Mouse (Mus musculus): ENCODE measurements around the gene Nrros.
A peak's percentile ranks its signal among the peaks of the same experiment; 100 is the strongest.
"Not testable (repeated sequence)": the region's sequence is repeated elsewhere in the genome, so short reads cannot be mapped to it uniquely, and the experiment has no call there.

The Nrros gene

DNA sequence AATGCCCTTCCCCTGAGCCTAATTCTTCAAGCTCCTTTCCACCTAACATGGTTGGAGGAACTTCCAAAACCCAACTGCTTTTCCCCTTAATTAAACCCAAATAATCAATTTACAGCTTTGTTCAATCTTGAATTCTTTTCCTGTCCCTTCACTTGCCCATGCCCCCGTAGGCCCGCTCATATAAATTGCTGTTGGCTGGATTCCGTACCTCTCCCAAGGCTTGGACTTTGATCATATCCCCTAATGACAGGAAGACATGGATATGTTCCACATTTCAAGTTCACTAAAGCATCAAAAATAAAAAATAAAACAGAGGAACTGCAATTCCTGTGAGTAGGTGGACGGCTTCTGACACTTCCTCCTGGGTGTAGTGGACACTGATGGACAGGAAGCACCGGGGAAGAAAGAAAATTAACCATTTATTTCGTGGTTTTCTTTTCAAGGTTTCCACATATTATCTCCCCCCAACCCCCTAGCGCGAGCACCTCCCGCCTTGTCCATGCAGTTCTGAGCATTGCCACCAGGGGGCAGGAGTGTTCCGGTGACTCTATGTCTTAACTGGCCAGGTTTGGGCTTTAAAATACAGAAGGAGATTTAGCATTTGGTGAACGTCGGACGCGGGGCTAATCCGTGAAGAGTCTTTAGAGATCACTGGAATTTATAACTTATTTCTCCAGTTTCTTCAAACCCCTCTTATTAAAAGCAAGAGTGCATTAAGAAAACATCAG is 50.3 kb downstream of the Nrros start:
- DNase-seq (ENCODE audit: low read depth, low spot score): peak; percentile 64

DNA sequence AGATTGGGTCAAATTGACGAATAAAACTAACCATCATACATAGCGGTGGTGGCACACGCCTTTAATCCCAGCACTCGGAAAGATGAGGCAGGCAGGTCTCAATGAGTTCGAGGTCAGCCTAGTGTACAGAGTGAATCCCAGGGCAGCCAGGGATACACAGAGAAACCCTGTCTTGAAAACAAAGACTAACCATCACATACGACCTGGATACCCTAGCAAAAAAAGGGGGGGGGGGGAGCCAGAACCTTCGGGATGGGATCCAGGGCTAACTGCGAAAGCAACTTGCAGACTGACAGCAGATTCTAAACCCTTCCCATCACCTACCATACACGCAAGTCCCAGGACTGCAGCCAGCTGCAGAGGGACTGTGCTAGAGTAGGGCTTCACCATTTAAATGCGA is 51.0 kb downstream of the Nrros start:
- DNase-seq (ENCODE audit: low read depth, low spot score): no peak

DNA sequence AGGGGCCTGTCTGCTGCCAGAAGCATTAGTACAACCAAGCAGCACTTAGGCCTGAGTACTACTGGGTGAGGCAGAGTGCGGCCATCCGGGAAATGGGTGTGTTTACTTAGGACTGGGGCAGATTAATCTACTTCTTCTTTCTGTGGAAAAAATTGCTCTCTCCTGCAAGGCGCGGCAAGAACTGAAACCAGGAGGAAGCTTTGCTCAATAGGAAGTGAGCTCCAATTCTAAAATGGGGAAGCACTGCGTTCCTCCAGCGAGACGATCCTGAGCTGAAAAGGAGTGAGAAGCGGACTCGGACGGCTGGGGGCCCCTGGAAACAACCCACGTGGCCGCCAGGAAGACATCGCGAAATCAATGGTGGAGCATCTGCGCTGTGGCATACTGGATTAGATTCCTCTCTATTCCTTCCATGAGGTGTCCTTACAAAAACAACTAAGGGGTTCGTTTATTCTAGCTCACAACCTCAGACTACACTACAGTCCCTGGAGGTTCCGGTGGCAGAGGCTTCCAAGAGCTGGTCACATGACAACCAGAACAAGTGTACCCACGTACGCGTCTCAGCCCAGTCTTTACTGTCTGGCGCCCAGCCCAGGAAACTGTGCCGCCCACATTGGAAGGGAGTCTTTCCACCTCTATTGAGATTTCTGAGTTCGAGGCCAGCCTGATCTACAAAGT is 51.7 kb downstream of the Nrros start:
- no peak for DNase-seq (ENCODE audit: low read depth, low spot score)

DNA sequence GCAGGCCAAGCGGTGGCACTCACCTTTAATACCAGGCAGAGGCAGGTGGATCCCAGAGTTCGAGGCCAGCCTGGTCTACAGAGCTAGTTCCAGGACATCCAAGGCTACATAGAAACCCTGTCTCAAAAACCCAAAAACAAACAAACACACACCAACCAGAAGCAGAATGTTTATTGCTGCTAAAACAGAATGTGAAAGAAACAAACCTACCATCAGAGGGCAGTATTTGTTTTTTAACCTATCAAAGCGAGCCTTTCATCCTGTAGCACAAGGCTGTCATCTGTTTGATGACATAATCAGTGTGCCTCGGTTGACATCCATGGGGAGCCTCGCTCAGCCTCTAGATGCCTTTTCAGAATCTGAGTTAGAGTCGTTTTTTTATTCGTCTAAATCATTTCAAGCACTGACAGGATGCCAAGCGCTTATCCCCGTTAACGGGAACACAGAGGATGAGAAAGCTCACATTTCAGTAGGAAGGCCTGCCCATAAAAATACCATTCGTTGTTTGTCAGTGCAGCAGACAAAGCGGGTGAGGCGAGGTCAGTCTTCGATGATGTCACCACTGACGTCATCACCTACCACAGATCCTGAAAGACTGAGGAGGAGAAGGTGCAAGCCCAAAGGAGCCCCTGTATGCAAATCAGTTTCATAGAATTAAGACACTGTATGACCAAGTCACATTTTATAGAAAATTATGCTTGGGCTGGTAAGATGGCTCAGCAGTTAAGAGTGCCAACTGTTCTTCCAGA is 54.3 kb downstream of the Nrros start:
- DNase-seq (ENCODE audit: low read depth, low spot score): no peak

DNA sequence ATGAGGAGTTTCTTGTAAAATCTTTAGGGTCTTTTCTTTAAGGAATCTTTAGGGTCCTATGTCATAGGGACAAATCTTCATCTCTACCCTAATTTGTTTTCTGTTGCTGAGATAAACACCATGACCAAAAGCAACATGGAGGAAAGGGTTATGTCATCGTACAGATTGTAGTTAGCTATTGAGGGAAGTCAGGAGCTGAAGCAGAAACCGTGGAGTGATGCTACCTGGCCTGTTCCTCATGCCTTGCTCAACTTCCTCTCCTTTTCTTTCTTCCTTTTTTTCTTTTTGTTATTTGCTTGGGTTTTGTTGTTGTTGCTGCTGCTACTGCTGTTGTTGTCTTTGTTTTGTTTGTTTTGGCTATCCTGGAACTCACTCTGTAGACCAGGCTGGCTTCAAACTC is 56.8 kb downstream of the Nrros start:
- DNase-seq (ENCODE audit: low read depth, low spot score): no peak

DNA sequence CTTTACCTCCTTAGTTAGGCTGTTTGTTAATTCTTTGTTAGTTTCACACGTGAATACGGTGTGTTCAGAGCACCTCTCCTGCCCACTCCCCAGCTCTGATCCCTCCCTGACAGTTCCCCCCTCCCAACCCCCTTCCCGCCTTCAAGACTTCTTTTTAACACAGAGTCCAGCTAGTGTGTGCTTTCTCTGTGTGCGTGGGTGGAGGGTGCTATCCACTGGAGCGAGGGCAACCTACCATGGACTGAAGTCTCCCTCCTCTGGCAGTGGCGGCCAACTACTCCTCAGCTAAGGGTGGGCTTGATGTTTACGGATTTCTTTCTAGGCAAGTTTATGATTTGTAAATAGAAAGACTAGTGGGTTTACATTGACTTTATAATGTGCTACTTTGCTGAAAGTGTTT is 57.2 kb downstream of the Nrros start:
- no peak for DNase-seq (ENCODE audit: low read depth, low spot score)

DNA sequence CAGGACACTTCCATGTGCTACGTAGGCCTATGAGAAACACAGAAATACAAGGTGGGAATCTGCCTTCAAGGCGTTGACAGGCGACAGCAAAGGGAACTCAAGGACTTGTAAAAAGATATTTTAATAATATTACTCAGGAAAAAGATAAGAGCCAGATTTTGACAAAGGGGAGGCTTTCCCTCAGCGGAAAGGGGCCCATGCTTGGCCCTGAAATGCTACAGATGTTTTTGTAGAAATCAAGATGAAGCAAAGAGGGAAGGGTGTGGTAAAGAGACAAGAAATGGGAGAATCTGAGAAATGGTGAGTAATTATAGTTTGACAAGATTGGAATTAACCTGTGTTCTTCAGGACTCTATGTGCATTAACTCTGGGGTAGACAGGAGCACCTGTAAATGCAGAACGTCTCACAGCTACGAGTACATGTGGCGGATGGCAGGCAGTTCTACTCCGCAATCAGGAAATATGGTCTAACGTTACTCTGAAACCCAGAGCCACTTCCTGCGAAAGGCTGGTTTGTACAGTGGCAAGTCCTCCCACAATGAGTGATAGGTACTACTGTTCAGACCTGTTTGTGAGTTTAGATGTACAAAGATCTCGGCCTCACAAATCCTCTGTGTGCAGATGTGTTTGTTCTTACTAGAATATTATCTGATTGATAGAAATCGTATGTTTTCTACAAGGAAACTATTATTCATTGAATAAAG is 57.9 kb downstream of the Nrros start:
- no peak for DNase-seq (ENCODE audit: low read depth, low spot score)

DNA sequence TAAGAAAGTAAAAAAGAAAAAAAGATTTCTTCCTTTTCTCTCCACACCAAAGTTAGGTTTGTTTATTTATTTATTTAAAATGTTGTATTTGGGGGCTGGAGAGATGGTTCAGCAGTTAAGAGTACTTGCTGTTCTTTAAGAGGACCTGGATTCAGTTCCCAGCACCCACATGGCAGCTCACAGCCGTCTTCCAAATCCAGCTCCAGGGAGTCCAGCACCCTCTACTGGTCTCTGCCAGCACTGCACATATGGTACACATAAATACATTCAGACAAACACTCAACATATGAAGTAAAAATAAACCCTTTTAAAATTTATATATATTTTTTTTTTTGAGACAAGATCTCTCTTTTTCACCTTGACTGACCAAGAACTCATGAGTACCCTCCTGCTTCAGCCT is 59.7 kb downstream of the Nrros start:
- no peak for DNase-seq (ENCODE audit: low read depth, low spot score)

DNA sequence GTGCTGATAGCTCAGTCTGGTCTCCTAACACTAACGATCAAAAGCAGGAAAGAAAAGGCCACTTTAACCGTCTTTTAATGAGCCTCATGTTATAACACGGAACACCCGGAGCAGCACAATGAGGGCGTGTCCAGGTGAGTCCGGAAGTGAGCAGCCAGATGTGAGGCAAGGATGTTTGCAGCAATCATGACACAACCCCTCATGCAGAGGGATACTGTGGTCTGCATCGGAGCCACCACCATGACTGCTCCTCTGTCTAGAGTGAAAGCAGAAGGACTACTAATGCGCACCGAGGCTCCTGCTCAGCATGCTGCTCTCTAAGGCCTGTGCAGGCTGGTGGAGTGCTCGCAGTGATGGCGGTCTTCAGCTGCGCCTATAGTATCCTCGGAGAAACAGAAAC is 63.1 kb downstream of the Nrros start:
- no peak for DNase-seq (ENCODE audit: low read depth, low spot score)

DNA sequence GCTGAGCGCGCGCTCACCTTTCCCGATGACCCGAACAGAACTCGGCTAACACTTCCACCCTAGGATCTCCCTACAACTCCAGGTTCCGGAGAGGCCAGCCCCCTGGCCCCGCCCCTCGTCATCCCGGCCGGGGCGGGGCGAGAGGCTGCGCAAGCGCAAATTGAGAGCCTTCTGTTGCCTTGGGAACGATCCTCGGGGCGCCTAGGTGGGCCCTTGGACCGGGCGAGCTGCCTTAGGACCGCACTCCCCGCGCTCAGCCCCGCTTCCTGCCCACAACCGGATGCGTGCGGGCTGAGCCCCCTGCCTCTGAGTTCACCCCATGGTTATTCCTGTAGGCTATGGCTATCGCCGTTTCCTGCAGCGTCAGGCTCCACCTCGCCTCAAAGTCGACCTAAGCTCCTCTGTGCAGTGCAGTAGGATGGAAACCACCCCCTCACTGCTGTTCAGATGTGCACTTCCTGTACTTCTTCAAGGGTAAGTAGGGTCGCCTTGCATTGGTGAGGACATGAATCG is 65.7 kb downstream of the Nrros start, which contains the start of the genes Pigx and Cep19:
TSS of gene Pigx (minus strand) at position 103 of the 513 bp plus-strand sequence.
TSS of gene Cep19 (plus strand) at position 163 of the 513 bp plus-strand sequence.
- DNase-seq (ENCODE audit: low read depth, low spot score): peak; percentile 91

DNA sequence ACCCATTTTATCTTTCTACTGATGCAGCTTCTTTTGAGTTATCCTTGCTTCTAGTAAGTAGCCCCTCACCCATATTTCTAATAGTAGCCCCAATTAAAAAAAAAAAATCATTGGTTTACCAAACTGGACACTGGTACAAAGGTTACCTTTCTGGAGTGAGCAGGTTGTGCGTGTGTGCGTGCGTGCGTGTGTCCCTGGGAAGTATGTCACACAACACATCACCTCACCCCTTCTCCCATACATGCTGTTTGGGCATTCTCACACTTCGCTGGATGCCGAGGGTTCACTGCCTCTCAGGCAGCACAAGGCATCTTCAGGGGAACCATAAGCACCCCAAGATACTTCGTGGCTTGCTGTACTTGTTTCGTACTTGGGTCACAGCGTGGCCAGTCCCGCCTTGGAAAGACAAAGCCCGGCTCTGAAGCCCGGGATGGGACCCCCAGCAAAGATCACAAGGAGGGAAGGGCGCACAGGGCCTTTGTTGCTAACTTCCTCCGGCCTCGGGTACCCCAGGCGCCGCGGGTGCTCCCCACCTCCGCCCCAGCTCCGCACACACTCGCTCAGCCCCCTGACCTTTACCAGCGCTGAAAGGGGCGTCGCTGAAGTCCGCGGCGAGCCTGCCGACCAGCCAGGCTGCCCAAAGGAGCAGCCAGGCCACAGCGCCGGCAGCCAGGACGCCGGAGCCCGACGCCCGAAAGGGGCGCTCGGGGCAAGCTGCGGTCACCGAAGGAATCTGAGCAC is 66.3 kb downstream of the Nrros start:
- peak; percentile 19 for DNase-seq (ENCODE audit: low read depth, low spot score)

DNA sequence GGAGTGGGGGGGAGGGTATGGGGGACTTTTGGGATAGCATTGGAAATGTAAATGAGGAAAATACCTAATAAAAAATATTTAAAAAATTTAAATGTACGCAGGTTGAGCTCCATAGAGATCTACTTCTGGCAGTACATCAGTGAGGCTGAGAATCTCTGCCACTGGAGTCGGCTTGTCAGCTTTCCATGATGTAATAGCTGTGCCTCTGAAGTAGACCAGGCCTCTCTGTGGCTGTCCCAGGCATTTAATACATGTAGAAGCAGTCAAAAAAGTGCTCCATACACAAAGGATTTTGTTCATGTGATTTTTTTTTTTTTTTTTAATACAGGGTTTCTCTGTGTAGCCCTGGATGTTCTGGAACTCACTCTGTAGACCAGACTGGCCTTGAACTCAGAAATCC is 67.6 kb downstream of the Nrros start:
- not testable (repeated sequence) for DNase-seq (ENCODE audit: low read depth, low spot score)
